Mouse (Mus musculus) erythroblast, embryonic 14.5 days (primary cell): ENCODE results near the gene Cdk4.

Source experiments
- GATA1 ChIP-seq: IDR thresholded peaks from 2 replicates; pipeline ENCODE4 v1.6.1; 2012; ENCODE audit warnings: low read length, inconsistent platforms, mixed read lengths
- TAL1 ChIP-seq: IDR thresholded peaks from 3 replicates; pipeline ENCODE4 v1.6.1; 2012; ENCODE audit warnings: low read length, inconsistent platforms, mixed read lengths

DNA sequence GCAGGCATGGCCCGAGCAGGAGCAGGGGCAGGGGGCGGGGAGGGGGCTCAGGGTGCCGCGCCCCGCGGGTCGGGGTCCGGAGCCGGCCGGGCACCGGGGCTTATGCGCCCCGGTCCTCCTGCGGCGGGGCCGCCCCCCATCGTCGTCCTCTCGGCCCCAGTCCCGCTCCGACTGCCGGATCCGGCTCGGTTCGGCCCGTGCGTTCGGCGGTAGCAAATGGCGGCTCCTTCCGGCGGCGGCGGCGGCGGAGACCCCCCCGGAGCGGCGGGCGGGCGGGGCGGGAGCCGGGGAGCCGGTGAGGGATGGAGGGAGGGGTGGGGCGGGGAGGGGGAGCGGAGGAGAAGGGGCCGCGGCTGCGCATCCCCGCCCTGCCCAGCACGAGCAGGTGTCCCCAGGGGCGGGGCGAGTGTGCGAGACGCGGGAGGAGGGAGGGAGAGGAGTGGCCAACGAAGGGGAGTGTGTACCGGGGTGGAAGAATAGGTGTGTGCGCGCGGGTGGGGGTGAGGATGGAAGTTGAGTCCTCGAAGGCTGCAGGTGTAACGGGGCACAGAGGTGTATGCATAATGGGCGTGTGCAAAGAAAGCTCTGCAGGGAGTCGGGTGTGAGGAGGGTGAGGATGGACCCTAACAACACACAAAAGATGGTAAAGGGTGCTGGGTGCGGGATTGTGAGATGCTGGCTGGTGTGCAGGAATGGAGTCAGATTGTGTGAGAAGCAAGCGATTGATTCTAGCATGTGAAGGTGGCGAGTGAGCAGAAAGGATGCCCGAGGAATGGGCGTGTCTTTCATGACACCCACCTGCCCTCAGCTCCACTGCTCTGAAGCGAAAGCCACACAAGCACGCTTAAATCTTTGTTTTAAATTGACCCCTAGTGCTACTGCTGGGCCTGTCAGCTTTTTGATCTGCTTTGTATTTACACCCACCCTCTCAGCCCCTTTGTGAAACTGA is 3.1 kb upstream of the Cdk4 start, which contains the start of gene March9:
- TF ChIP-seq GATA1 (no peak), TAL1 (no peak)
